Mouse (Mus musculus) intestine, embryonic 14.5 days (tissue): ENCODE data around the gene Naa11. TPM values are rescaled to one million over a fixed set of nuclear protein-coding genes. Genes with fewer than 3 reads are reported as not detected.

ENCODE experiments used
- polyA plus RNA-seq: library from polyadenylated mRNA; unstranded; fragments of >200 nt; fragmentation: Nextera tagmentation; extraction: Ambion mirVana; gene quantifications from 2 replicates; pipeline ENCODE4 v1.2.1, GENCODE M21; 2014

Naa11 gene
- polyA plus RNA-seq, 1 experiment from 2014 or later = 0.22 TPM

Other genes starting within 250 kb of the Naa11 start
- gene Gk2, start 64.6 kb upstream of the Naa11 start, polyA plus RNA-seq = 0.12 and 0.27 TPM in 2 replicates